Mouse (Mus musculus) spleen, postnatal 10 days (tissue): Measurements from ENCODE around the gene Armc8.
"Not testable (repeated sequence)": the region's sequence is repeated elsewhere in the genome, so short reads cannot be mapped to it uniquely, and the experiment has no call there.

Experiments
- DNase-seq, 2 experiments: peaks; one replicate each; pipeline ENCODE4 v3.0.0; 2021 to 2022; ENCODE audit warnings: low spot score in 2 of 2

Armc8 gene

GRCm38 (mm10) chr9:99568347-99569070 lies at the start of gene Armc8:
Armc8 (minus strand) TSS chr9:99568899.
- peak; percentile 91 to 93 for DNase-seq

- no peak for DNase-seq
Measured at GRCm38 (mm10) chr9:99612202-99612601, 43.5 kb upstream of the Armc8 start, which contains the start of gene A4gnt. A4gnt (plus strand) TSS chr9:99612502.

- DNase-seq: no peak
Measured at GRCm38 (mm10) chr9:99603566-99603965, 34.9 kb upstream of the Armc8 start.

DNA sequence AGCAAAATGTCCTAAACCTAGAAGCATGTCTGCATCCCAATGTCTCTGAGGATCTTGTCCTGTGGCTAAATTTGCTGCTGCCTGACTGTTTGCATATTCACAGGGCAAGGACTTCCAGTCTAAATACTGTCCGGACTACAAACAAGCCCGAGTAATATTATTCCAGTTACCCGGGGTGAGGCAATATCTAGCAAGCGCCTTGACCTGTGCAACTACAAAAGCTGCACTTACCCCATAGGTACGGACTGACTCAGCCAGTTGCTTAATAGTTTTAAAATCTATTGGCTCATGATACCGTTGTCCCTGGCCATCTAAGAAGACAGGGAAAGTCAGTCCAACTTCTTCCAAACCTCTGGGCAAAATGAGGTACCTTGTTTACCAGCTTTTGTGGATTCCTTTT lies 30.4 kb upstream of the Armc8 start:
- DNase-seq: not testable (repeated sequence)

DNA sequence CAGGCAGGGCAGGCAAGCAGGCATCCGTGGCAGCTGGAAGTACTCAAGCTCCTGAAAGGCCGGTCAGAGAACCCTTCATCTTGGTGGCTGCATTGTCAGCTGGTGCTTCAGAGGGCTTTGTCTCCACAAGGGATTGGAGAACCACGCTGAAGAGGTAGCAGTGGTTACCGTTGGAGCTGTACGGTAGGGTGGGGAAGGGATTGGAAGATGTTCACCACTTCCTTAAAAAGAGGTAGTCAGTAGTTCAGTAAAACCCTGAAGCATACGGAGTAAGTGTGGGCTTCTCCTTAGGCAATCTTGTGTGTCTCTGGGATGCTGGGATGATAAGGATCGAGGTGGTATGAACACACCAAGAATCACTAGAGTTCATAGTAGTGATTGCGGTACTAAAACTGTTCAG lies 22.4 kb upstream of the Armc8 start:
- DNase-seq: no peak

DNA sequence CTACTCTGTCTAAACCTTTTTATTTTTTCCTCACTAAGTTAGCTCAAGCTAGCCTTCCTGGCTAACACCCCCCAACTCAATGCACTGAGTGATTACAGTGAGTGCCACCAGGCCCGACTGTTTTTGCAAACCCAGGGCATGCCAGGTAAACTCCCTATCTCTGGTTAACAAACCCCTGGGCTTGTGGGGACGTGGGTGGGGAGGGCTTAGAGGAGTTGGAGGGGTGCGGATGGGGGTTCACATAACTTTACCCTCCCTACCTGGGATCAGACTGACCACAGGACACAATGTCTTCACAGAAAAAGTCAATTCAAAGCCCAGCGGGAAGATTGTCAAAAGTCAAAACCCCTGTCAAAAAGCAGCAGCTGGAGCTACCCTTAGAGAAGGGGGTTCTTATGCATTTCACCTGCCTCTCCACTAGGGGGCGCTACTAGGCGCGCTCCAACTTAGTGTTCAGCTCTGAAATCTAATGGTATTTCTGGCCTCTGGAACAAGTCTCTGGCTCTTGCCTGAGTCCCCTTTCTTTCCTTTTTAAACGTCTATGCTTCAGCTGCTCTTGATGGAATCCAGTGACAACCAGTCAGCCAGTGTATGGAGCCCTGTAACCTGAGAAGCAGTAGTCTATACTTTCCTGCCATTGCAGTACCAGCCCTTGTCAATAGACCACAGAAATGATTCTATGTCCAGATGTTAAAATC lies 19.0 kb upstream of the Armc8 start:
- peak; percentile 44 to 69 for DNase-seq

- peak in 1 of 2 experiments; percentile 50 for DNase-seq
Measured at GRCm38 (mm10) chr9:99580655-99581054, 12.0 kb upstream of the Armc8 start.

DNA sequence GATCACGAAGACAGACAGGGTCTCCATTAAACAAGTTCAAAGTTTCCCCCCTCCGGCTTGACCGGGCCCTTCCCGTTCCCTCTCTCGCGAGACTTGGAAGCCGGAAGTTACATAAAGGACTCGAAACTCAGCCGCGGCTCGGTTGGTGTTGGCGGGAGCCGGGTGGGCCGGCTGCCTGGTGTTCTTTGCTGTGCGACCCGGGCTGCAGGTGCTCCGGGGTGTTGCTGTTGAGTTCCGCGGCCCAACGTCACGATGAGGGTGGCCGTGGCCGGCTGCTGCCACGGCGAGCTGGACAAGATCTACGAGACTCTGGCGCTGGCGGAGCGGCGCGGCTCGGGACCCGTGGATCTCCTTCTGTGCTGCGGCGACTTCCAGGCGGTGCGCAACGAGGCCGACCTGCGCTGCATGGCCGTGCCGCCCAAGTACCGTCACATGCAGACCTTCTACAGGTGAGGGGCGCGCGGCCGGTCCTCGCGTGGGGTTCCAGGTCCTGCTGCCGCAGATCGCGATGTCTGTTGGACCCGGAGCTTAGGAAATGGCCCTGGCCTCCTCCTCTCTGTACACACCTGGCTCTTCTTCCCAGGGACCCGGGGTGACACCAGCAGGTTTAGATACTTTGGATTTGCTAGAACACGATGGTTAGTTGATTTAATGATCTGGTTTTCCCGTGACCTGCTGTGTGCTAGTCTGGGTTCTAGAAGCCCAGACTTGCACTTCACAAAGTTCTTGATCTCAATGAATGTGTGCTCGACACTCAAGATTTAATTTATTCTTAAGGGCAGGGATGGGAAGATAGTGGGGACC lies 7.2 kb upstream of the Armc8 start, which contains the start of gene Dbr1:
Gene Dbr1, plus strand, starts transcription at position 123 of the 804 bp plus-strand sequence.
- peak; percentile 86 to 94 for DNase-seq

- DNase-seq: peak in 1 of 2 experiments; percentile 41
Measured at GRCm38 (mm10) chr9:99569071-99569397, 335 bp upstream of the Armc8 start.

GRCm38 (mm10) chr9:99568023-99568346 lies 714 bp downstream of the Armc8 start:
- DNase-seq: no peak

GRCm38 (mm10) chr9:99563714-99564113 lies 5.0 kb downstream of the Armc8 start:
- peak; percentile 34 to 79 for DNase-seq

GRCm38 (mm10) chr9:99560389-99560788 lies 8.3 kb downstream of the Armc8 start:
- no peak for DNase-seq

DNA sequence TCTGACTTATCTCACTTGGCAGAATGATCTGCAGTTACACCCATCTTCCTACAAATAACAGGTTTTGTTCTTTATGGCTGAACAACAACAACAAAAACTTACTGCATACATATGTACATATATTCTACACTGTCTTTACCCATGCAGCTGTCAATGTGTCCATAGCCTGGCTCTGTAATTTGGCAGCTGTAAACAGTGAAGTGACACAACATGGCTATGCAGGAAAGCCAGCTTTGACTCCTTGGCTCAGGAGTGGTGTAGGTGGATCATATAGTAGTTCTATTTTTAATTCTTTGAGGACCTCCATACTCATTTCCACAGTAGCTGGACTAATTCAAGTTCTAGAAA lies 9.2 kb downstream of the Armc8 start:
- DNase-seq: no peak

GRCm38 (mm10) chr9:99558824-99559556 lies 9.7 kb downstream of the Armc8 start:
- no peak for DNase-seq

GRCm38 (mm10) chr9:99557580-99558300 lies 11.0 kb downstream of the Armc8 start:
- DNase-seq: no peak

GRCm38 (mm10) chr9:99555253-99555652 lies 13.4 kb downstream of the Armc8 start:
- no peak for DNase-seq

DNA sequence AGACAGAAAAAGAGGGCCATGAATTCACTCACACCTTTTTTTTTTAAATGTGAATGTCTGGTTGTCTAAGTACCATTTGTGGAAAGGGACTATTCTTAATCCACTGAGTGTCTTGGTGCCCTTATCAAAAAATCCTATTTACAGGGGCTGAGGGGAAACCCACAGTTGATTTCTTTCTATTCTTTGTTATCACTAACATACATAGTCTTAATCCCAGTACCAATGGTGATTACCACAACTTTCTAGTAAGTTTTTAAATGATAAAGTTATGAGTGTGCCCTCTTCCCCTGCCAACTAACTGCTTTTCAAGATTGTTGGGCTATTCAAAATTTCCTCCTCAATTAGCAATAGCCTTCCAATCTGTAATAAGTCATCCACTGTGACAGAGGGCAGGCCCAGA lies 14.6 kb downstream of the Armc8 start:
- no peak for DNase-seq

DNA sequence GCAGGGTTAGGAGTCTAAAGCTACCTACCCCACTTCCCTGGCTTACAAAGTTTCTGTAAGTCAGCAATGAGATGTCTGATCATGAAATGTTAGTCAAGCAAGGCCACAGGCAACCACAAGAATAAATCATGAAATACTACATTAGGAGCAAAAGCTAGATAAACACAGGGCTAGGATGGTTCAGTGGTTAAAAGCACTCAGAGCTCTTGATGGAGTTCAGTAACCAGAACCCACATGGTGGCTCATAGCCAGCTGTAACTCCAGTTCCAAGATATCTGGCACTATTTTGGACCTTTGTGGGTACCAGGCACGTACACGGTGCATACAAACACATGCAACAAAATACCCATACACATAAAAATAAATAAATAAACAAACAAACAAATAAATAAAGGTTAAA lies 15.7 kb downstream of the Armc8 start:
- DNase-seq: no peak

GRCm38 (mm10) chr9:99552068-99552467 lies 16.6 kb downstream of the Armc8 start:
- DNase-seq: no peak

DNA sequence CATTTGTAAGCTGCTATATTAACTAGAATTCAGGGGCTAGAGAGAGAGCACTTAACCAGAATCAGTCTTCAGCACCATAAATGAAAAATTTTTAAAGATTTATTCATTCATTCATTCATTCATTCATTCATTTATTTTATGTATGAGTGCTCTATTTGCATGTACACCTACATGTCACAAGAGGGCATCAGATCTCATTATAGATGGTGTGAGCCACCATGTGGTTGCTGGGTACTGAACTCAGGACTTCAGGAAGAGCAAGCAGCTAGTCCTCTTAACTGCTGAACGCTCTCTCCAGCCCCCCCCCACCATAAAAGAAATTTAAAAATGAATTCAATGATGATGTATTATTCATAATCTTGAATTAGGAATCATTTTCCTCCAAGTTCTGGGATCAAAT lies 22.4 kb downstream of the Armc8 start:
- DNase-seq: no peak

DNA sequence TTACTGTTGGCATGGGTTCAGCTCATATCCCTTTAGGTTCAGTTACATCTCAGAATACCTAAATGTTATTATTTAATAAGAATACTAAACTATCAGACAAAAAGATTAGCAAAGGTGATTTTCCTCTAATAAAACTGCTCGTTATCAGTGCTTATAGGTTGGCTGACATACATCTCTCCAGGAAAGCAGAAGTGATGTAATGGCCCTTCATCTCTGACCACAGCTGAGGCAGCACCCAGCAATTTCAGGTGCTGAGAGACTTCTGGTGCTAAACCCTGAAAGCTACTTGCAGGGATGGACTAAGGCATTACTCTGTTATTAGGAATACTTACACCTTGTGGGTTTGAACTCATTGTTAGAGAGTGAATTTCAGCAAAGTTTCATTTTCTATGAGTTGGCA lies 36.8 kb downstream of the Armc8 start:
- no peak for DNase-seq
